Mouse (Mus musculus) T-helper 1 cell (primary cell): ENCODE data around the gene Ubald2.
"Not testable (repeated sequence)": the region's sequence is repeated elsewhere in the genome, so short reads cannot be mapped to it uniquely, and the experiment has no call there.

Experiments
- in situ Hi-C: fragments of 300-600 bp; cut with MboI, MseI; formaldehyde crosslinking; loops from one replicate; pipeline ENCODE4 v1.15.1; 2025; ENCODE audit warnings: high pct_unique_total_duplicates

Ubald2 gene

DNA sequence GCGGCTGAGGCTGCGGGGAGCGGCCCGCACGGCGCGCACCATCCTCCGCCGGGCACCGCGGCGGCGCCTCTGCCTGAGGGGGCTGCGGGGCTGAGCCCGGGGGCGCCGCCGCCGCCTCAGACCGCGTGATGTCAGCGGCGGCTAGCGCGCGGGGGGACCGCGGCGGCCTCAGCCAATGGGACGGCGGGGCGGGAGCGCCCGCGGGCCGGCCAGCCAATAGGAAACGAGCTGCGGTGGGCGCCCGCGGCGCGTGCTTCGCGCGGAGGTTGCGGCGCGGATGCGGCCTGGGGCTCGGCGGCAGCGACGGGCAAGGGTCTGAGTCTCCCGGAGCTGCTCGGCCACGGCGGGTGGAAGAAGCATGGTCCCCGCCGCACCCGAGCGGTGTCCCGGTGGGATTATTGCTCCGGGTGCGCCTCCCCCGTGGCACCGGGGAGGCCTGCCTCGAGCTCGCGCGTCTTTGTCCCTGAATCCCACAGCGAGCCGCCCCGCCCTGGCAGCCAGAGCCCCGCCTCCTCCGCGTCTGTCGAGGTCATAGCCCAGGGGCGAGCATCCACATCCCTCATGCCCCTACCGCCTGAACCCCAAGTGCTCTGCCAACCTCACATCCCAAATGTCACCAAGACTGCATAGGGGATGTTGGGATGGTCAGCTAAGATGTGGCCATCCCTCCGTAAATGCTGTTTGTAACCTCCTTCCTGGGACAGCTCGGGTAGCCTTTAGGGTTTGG lies 20.8 kb upstream of the Ubald2 start, which contains the start of gene Rnf157:
Gene Rnf157, minus strand, starts transcription at position 129 of the 727 bp plus-strand sequence.
- in situ Hi-C loops: loop anchor here (10.0 to 25.0 kb wide), 3 partner anchors 892 to 1824 kb away; partner anchors contain the start of gene Cyth1

- in situ Hi-C loops: loop anchor here (10.0 to 25.0 kb wide), 3 partner anchors 891 to 1824 kb away; partner anchors contain the start of gene Cyth1
Measured at GRCm38 (mm10) chr11:116413631-116414022, 20.3 kb upstream of the Ubald2 start.

DNA sequence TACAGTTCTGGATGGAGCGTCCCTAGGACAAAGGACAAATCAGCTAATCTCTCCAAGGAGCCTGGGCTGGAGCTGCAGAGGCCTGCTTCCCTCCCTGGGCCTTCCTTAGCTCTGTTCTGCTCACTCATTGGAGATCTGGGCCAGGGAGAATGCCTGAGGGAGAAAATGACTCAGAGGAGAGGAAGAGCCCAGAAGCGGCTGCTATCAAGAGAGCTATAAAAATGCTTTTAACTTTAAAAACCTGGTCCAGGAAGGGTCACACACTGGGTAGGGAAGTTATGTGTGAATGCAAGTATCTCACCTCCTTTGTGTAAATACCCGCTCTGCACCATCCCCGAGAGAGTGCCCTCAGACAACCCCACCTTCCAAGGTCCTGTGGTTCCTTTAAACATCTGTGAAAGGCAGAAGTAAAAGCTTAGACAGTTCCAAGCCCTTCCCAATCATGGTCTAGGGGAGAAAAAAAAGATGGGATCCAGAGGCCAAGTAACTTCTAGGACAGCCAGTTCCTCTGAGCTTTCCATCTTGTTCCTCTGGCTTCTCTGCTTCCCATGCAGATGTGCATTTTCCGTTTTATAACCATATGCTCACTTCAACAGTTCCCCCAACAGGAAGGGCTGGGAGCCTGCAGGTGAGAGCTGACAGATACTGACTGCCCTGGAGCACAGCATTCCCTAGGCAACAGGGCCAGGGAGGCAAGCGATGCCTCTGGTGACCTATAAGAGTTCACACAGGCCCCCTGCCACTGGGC lies 17.5 kb upstream of the Ubald2 start:
- in situ Hi-C loops: loop anchor here (10.0 to 25.0 kb wide), 3 partner anchors 888 to 1821 kb away; partner anchors contain the start of gene Cyth1

GRCm38 (mm10) chr11:116417054-116417453 lies 16.8 kb upstream of the Ubald2 start:
- in situ Hi-C loops: loop anchor here (10.0 to 25.0 kb wide), 3 partner anchors 888 to 1820 kb away; partner anchors contain the start of gene Cyth1

DNA sequence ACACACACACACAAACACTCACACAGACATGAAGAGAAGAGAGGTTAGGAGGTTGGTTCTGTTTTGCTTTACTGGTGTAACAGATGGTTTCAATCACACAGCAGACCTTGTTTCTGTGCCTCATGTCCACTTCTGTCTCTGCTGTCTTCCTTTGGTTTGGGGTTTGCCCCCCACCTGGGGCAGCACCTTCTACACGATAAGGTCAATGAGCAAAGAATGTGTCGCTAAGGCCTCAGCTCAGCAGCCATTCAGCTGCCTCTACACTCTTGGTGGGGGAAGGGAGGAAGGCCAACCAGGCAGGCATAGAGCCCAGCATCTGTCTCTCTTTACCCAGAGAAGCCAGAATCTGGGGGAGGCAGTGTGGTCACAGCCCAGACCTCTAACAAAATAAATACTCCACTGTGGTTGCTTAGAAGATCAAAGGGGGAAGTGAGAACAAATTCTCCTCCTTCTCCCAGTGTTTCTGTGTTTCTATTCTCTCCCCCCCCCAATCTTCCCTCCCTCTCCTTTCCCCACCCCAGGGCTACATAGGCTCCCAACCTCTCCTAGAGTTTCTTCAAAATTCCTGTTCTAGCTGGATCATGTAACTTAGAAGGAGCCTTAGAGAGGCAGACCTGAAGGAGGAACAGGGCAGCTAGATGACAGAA lies 15.6 kb upstream of the Ubald2 start:
- in situ Hi-C loops: loop anchor here (10.0 to 25.0 kb wide), 3 partner anchors 886 to 1819 kb away; partner anchors contain the start of gene Cyth1

DNA sequence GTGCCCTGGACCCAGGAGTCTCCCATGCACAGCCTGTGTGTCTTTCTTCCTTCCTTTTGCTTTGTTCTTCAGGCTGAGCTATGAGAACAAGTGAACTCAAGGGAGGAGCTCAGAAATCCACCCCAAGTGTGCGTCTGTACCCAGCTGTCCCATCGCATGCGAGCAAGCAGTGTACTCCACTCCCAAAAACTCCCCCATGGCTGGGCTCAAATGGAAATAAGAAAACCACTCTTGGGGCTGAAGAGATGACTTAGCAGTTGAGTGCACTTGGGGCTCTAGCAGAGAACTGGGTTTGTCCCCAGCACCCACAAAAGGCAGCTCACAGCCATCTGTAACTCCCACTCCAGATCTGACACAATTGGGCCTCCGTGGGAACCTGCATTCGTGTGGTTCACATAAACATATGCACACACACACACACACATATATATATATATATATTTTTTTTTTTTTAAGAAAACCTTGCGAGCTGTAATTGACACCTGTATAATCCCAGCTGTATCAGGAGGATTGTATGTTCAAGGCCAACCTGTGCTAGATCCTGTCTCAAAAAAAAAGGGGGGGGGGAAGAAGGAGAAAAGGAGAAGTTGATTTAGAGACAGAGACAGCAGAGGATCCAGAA lies 14.9 kb upstream of the Ubald2 start:
- in situ Hi-C loops: loop anchor here (10.0 to 25.0 kb wide), 3 partner anchors 886 to 1818 kb away; partner anchors contain the start of gene Cyth1

DNA sequence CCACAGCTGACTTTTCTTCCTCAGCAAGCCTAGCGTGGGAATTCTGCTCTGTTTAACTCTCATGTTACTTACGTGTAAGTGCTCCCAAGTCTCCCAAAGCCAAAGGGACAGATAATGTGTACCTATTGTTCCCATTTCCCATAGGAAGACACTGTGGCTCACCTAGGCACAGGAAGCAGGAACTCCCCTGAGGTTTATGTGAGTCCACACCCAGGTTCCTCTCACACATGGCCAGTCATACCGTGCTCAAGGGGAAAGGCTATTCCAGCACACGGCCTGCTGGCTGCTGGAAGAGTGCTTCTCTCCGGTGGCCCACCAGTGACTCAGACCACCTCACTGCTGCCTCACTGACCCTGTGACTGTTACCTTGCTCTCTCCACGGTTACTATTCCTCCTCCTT lies 12.8 kb upstream of the Ubald2 start:
- in situ Hi-C loops: loop anchor here (25.0 kb wide), 1 partner anchor 1816 kb away; the partner anchor contains the start of gene Cyth1

GRCm38 (mm10) chr11:116422562-116422961 lies 11.3 kb upstream of the Ubald2 start:
- in situ Hi-C loops: loop anchor here (25.0 kb wide), 1 partner anchor 1815 kb away; the partner anchor contains the start of gene Cyth1

DNA sequence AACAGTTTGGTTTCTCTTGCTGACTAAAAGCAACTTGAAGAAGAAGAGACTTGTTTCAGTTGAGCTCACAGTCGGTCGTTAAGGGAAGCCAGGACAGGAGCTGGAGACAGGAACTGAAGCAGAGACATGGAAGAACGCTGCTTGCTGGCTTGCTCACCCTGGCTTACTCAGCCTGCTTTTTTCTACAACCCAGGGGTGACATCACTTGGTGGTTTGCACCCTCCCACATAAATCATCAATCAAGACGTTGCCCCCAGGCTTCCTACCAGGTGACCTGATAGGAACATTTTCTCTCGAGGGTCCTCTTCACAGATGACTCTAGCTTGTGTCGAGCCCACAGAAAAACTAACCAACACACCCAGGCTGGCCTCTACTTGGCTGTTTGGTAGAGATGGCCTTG lies 10.7 kb upstream of the Ubald2 start:
- in situ Hi-C loops: loop anchor here (25.0 kb wide), 1 partner anchor 1814 kb away; the partner anchor contains the start of gene Cyth1

GRCm38 (mm10) chr11:116423782-116424620 lies 9.9 kb upstream of the Ubald2 start:
- in situ Hi-C loops: loop anchor here (25.0 kb wide), 1 partner anchor 1813 kb away; the partner anchor contains the start of gene Cyth1

- in situ Hi-C loops: loop anchor here (25.0 kb wide), 1 partner anchor 1812 kb away; the partner anchor contains the start of gene Cyth1
Measured at GRCm38 (mm10) chr11:116424621-116425407, 9.1 kb upstream of the Ubald2 start.

DNA sequence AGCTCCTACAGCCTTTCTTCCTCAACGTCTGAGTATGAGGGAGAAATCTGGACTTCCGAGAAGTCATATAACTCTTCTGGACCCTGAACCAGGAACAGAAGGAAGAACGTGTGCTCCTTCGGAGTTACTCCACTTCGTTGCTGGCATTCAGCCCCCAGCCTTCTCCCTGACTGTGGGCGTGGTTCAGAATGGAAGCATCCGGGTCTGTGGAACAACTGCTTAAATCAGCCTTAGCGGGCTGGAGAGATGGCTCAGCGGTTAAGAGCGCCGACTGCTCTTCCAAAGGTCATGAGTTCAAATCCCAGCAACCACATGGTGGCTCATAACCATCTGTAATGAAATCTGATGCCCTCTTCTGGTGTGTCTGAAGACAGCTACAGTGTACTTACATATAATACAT lies 7.6 kb upstream of the Ubald2 start:
- in situ Hi-C loops: not testable (repeated sequence)

DNA sequence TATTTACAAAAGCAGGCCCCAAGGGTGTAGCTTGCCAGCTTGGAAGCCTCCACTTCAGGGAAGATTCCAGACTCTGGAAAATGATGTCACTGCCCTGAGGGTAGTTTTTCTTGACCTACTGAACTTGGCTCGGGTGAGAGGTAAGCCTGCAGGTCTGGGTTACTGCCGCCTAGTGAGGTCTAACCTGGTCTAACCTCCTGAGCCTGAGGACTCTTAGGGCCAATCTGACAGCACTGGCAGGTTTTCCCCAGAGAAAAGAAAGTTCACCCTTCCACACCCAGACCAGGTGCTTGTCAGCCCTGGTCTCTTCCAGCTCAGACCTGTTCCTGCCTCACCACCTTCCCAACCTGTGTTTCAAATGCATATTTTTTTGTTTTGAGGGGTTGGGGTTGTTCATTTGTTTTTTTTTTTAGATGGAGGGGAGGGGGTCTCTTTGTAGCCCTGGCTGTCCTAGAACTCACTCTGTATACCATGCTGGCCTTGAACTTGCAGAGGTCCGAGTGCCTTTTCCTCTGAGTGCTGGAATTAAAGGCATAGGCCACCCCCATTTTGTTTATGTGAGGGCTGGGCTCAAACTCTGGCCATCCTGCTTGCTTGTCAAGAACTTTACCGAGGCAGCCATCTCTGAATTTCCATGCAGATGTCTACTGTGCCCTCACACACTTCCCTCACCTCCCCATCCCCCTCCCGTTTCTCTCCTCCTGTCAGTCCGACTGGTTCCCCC lies 6.9 kb upstream of the Ubald2 start:
- in situ Hi-C loops: no loop called here

GRCm38 (mm10) chr11:116428872-116429859 lies 4.7 kb upstream of the Ubald2 start:
- in situ Hi-C loops: no loop called here

- in situ Hi-C loops: no loop called here
Measured at GRCm38 (mm10) chr11:116429862-116430613, 3.9 kb upstream of the Ubald2 start.

DNA sequence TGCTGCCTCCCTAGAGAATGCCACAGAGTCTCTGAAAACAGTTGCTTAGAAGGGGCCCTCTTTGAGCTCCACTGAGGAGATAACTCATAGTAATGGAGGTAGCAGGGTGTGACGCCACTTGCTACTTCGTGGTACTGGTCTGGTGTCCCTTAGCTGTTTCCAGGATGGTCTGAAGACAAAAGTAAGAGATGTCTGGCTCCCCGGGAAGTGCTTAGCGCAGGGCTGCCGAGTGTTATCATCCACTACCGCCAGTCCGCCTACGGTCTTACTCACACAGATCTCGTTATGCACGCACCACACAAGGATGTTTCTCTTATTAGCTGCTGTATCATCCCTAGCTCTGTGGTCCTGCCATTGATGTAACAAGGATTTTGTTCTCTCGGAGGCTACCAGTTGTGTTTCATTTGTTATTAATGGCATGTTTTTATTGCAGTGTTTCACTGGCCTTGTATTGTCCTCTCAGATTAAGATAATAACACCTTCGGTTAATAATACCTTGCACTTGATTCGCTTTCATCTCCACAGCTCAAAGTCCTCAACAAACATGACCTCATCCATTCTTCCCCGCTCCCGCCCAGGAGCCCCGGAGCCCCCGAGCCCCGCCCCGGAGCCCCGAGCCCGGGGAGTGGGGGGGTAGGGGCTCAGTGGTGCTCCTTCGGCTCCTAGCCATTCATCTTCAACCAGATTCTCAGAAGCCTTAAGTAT lies 3.0 kb upstream of the Ubald2 start:
- in situ Hi-C loops: no loop called here
